Mouse (Mus musculus) regulatory T cell (primary cell): ENCODE measurements around the gene Bcl2l15.
"Not testable (repeated sequence)": the region's sequence is repeated elsewhere in the genome, so short reads cannot be mapped to it uniquely, and the experiment has no call there.

Experiments
- in situ Hi-C: fragments of 300-600 bp; cut with MboI, MseI; formaldehyde crosslinking; loops from one replicate; pipeline ENCODE4 v1.15.1; 2025; ENCODE audit warnings: high pct_unique_total_duplicates

Gene Bcl2l15

DNA sequence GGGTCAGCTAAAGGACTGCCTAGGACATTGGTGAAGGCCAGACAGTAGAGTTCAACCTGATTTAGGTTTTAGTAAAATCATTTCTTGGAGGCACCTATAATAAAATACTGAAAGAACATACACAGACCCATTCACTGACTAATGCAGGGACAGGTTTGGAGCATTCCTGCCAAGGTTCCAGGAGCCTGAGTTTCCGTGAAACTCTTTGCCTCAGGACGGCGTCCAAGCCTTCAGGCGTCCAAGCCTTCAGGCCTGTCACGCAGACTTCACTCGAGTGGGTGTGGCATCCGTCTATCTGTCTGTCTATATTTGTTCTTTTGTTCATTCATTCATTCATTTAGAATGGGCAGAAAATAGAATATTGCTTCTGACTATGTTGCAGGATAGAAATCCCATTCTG lies 1.3 kb upstream of the Bcl2l15 start:
- in situ Hi-C loops, result no loop called here

DNA sequence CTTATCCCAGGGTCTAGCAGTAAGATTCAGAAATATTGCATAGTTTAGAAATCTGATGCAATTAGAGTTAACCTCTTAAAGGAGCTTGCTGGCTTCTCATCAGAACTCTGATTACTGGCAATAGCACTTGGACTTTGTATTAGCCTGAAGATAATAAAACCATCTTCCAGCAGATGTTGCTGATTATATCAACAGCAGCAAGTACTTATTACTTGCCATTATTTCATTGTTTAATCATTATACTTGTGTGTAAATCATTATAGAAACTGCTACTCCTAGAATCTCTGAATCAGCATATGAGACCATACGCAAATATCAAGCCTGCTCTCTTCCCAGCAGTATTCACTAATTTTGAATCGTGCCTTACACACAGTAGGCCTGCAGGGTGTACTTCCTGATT lies 1.6 kb downstream of the Bcl2l15 start:
- in situ Hi-C loops, result no loop called here

DNA sequence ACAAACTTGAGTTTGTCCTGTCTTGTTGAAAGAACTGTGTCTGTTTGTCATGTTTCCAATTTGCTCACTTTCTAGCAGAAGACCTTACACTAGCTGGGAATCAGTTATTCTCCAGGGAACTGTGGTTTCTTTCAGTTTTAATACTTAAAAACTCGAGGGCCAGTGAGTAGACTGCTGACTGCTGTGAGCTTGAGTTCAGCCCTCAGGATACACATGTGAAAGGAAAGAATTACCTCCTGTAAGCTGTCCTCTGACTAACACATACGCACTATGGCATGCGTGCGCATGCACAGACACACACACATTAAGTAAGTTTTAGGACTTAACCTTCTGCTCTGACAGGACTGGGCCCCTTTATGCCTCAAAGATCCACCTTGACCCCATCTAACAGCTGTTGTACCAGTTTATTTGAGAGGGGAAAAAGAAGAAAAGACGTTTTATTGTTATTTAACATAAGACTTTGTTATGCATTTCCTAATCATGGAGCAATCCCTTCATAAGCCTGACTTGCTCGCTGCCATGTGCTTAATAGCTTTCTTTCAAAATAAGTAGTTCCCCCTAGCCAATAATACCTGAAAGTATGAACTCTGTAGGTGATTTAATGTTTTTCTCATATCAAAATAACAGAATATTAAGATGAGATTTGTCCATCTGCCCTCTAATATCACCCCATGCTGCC lies 3.0 kb downstream of the Bcl2l15 start:
- in situ Hi-C loops, result no loop called here

DNA sequence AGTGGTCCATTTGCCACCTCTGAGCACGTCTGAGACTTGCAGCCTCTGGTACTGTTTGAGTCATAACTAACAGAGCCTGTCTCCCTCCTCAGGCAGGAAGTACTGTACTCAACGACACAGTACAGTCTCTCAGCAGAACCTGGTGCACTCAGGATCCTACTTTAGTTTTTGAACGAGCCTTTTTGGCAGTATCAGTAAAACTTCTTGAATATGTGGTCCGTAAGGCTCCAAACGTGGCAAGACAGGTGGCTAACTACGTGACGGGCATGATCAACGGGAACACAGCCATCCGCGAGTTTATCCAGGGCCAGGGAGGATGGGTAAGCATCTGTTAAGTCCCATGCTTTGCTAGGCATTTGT lies 3.5 kb downstream of the Bcl2l15 start:
- in situ Hi-C loops, result no loop called here

DNA sequence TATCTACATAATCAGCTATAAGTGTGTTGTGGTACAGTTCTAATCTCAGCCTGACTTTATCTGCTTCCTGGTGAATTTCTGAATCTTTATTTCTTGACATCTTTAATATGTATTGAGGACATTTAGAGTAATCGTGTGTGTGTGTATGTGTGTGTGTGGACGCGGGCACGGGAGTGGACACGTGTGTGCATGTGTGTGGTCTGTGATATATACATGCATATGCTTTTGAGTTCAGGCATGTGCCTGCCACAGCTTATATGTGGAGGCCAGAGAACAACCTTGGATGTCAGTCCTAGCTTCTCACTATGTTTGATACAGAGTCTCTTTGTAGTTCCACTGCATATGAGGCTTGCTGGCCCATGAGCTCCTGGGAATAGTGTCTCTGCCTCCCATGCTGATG lies 4.1 kb downstream of the Bcl2l15 start:
- in situ Hi-C loops, result no loop called here

DNA sequence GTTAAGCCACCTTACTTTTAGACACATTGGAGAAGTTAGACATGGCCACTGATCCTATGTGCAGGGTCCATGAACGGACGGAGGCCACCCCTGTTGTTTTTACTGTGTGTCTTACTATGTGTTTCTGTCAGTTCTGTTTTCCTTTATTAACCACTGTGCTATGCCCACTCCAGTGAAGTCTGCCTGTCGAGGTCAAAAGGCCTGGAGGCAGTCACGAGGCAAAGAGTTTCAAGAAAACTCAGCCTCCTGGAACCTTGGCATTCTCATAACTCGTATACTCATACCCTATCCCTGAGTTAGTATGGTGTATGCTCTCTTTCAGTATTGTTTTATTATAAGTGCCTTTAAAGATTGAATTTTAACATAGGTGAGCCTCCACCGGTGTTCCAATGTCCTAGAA lies 7.3 kb downstream of the Bcl2l15 start:
- in situ Hi-C loops, result no loop called here

DNA sequence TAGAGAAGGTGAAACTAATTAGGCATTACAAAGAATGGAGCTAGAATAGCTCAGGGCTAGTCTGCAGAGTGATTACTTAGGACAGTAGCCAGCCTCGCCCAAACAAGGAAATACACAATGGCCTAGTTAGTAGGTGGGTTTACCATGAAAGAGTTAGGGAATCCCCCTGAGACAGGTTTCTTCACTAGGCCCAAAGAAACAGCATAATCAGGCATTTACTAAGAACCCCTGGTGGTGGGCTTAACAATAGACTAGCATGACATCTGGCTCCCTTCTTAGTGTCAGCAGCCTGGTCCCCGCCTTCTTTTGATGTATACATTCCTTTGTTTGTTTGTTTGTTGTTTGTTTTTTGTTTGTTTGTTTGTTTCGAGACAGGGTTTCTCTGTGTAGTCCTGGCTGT lies 7.8 kb downstream of the Bcl2l15 start:
- in situ Hi-C loops, result not testable (repeated sequence)

DNA sequence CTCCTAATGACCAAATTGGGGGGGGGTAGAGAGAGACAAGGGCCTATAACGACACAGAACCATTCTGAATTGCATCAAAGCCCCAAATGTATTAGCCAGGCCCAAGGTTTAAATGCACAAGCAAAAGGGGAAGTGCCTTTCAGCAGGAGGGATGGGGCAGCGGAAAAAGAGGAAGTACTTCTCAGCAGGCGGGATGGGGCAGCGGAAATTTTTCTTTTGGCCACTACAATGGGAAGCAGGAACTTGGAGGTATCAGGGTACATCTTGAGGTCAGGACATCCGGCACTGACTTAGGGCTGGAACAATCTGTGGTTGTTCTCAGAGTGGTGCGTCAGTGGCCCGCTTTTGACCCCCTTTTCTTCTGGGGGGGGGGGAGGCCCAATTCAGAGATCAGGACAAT lies 8.5 kb downstream of the Bcl2l15 start:
- in situ Hi-C loops, result not testable (repeated sequence)

DNA sequence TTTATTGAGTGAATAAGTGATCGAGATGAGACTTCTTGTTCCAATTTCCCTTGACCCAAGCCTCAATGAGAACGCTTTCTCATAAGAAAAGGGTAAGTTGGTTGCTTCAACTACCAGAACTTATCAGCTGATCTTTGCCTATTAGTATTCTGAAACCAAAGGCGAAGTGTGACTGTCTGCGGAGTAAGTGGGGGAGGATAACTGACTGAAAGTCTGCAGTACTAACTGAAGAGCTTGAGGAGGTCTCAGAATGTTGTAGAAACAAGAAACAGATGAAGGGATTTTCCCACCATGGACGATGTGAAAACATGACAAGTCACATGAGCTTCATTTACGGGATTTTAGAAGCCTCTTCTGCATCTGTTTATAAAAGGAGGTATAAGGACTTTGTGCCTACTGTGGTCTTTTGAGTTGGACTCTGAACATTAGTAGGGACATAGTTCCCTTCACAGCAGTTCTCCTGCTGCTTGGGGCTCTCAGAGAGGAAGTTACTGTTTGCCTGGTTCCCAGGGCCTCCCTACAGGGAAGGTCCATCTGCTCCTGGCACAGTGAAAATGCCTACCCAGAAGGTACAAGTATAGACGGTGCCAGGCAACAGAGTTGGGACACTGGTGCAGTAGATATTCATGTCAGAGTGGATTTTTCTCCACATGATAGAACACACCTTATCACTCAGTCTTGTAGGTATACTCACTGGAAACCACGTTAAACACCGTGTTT lies 18.4 kb downstream of the Bcl2l15 start:
- in situ Hi-C loops, result loop anchor here (5.0 kb wide), 1 partner anchor 36 kb away; no protein-coding TSS in a partner anchor

DNA sequence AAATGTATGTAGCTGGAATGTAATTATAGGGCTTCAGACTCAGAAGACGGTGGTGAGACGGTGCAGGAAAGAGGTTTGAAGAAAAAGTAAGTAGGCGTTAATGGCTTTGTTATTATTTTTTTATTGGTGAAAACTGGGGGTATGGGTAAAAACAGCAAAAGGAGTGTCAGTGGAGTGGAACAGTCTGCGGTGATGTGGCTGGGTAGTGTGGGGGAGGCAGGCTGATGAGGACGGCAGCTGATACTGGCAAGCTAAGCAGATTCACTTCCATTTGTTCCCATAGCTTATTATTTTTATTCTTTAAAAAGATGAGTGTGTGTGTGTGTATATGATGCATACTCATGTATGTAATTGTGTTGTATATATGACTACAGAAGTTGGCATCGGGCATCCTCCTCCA lies 19.1 kb downstream of the Bcl2l15 start:
- in situ Hi-C loops, result loop anchor here (5.0 kb wide), 1 partner anchor 36 kb away; no protein-coding TSS in a partner anchor

DNA sequence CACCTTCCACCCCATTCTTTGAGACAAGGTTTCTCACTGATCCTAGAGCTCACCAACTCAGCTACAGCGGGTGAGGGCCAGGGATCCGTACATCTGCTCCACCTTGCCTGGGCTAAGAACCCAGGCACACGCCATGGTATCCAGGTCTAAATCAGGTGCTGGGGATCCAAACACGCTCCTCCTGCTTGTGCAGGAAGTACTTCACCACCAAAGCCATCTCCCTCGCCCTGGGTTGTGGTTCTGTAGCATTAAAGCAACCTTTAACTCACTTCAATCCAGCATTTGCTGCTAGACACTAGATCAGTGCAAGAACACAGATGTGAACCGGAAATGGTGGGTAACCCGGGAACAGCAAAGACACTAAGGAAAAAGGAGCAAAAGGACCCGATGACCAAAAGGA lies 19.5 kb downstream of the Bcl2l15 start:
- in situ Hi-C loops, result loop anchor here (5.0 kb wide), 1 partner anchor 35 kb away; no protein-coding TSS in a partner anchor

DNA sequence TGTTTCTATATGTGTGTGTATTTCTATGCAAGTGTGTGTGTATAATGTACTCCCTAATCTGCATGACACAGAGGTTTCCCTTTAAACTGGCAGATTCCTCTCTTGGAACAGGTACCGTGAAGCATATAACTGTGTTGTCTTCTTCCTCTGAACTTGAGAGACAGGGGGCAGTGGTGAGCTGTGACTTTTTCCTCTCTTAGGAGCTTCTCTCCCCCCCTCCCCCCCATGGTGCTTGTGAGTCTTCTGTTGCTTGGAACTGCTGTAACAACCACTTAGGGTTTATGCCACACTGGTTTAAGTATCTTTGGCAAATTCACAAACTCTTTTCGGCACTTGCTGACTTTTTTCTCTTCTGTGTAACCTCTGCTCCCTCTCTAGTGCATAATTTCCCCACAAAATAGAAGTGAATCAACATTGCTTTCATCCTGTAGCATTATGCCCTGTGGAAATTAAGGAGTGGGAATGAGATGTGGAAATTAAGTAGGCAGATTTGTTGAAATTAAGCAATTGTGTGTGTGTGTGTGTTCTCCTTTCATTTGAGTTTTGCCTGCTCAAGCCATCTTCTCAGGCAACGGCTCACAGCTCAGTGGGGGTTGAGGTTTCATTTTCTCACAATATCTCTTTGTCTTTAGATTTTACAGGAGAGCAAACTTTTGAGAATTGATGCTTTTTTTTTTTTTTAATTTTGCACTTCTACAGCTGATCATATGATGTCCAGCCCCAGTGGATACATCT lies 20.3 kb downstream of the Bcl2l15 start:
- in situ Hi-C loops, result loop anchor here (5.0 kb wide), 1 partner anchor 35 kb away; no protein-coding TSS in a partner anchor

DNA sequence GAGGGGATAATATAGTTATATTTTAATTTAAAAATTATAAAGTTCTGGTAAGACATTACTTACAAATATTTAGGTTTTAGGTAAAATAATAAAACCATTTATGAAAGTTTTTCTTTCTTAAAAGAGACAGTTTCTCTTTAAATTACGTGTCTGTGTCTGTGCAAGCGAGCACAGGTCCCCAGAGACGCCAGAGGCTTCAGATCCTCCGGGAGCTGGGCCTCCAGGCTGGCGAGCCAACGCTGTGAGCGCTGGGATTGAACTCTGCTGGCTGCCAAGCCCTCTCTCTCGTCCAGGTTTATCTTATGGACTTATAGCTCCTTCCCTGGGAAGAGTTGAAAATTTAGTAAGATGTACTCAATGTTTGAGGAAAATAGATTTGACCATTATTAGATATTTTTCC lies 21.4 kb downstream of the Bcl2l15 start:
- in situ Hi-C loops, result loop anchor here (5.0 kb wide), 1 partner anchor 33 kb away; no protein-coding TSS in a partner anchor

DNA sequence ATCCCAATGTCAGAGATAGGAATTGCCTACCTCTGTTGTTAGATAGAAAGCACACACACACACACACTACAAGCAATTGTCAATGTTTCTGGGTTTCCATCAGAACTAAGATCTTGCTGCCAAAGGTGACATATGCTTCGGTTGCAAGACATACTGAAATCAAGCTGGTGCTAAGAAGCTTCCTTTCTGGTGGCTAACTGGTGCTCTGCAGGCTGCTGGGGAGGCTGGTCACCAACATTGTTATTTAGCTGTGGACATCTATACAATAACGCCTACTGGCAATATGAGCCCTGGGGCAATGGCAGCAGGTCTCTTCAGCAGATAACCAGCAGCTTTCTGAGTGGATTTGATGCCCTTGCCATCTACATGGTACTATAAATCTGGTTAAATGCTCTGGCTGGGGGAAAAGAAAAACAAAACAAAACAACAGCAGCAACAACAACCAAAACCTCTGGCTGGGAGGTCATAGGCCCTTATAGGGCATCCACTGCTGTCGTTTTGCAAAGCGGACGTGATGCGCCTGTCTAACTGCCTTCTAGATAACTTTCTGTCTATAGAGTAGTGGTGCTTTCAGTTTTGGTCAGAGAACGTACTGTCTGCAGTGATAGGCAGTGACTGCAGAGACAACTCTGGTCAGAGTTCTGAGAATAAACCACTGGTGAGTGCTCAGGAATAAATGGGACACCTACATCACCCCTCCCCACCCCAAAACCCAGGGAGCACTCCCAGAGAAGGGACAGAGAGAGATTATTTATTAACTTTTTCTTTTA lies 24.8 kb downstream of the Bcl2l15 start:
- in situ Hi-C loops, result no loop called here

DNA sequence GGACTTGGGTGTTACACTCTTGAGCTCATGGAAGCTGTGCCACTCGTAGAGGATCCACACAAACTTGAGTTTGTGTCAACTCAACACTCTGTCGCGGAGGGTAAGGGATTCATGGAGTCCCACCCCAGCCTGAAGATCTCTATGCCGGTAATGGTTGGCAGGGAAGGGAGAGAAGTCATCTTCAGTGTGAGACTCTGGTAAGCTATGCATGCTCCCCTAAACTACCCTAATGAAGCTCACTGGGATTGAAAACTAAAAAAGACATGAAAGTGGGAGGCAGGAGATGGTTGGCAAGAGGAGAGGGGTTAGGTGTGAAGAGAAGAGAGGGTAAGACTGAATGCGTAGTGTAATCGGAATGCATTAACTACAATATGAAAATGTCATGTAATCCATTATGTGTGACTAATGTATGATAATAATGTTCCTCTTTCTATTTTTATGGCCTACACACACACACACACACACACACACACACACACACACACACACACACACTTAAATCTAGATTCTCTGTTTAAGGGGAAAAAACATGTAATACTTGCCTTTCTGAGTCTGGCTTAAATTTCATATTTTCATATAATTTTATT lies 25.7 kb downstream of the Bcl2l15 start:
- in situ Hi-C loops, result no loop called here

DNA sequence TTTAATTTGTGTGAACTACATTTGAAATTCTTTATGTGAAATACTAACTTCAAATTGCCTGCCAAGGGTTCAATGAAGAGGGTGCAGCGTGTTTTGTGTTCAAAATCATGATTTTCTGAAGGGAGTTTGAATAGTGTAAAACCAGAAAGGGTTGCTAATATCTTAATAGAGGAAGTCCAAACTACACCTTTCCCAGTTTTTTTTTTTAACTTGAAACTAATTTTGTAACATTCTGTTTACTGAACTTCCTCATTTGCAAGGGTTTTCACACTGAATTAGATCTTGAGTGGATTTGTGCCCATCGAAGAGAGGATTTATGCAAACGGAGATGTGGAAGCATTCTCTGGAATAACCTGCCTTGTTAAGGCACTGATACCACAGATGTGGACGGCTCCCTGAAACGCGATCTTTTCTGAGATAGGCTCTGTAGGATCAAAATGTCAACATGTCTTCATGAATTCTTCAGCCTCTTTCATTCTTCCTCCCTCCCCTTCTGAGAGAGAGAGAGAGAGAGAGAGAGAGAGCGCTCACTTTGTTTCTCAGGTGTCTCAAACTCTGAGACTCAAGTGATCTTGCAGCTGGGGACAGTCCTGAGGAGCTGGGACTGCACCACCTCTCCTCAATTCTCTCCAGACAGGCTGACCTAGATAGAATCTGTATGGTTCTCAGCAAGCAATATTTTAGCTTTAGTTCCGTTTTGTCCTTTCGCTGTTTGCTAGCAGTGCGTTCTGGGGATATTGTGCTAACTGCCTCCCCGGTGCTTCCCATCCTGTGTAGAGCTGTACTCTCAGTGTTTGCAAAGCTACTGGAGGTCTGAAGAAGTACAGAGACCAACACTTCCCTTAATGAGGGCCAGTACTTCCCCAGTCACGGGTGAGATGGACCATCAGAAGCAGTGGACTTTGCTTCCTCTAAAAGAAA lies 26.7 kb downstream of the Bcl2l15 start, which contains the start of gene Ptpn22:
Gene Ptpn22 (plus strand): TSS at position 915 of the 921 bp plus-strand sequence.
- in situ Hi-C loops, result no loop called here

DNA sequence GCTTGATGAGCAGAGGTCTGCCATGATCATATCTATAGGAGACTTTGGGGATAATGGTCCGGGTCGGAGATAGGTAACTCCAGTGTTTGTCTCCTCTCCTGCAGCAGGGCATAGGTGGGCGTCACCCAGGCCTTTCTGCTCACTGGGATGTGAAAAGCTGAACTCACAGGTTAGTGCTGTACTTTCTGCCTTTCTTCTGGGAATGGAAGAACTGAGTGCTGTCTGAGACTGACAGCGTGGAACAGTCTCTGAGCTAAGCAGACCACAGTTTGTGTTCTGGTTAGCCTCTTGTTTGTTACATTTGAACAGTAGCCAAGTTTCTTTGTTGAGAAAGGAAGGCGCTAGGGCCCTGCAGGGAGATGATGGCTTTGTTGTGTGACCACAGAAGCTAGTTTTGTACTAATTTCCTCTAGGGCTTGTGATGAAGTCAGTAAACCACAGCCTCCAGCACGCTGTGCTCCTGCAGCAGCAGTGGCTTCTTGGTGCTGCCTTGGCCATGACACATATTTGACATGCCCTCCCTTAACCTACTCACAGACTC lies 27.5 kb downstream of the Bcl2l15 start:
- in situ Hi-C loops, result no loop called here

DNA sequence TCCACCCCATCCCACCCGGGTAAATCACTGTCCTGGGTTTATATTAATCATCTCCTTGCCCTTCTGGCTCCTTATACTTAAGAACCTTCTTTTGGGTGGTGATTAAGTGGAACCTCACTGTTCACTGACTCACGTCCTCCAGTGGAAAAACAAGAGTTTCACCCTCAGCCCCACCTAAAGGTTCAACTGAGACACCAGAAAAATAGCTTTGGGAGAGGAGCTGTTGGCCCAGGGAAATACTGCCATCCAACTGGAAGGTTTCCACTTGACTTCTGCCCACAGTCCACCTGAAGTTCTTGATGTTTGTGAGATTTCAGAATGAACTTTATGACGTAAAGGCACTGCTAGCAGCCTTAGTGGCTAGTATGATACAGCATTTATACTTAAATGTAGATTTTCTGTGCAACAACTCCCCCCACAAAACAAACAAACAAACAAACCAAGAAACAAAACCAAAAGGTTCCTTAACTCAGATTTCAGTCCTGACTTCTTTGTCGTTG lies 30.4 kb downstream of the Bcl2l15 start:
- in situ Hi-C loops, result no loop called here

DNA sequence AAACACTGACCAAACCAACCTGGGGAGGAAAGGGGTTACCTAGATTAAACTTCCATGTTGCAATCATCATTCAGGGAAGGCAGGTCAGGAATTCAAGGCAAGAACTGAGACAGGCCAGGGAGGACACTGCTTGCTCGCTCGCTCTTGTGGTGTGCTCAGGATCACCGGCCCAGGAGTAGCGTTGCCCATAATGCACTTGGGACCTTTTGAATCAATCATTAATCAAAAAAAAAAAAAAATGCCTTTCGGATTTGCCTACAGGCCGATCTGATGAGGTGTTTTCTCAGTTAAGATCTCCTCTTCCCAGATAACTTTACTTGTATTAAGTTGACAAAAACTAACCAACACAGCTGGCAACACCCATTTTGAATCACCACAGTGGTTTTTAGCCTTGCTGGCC lies 31.8 kb downstream of the Bcl2l15 start:
- in situ Hi-C loops, result no loop called here
